Mouse (Mus musculus) liver, embryonic 14.5 days (tissue): Measurements from ENCODE around the gene Sertad1.

ENCODE experiments used
- CTCF ChIP-seq: IDR thresholded peaks from 2 replicates; pipeline ENCODE4 v1.5.1; 2016; ENCODE audit warnings: antibody characterized with exemption, low read depth, control low read depth
- EP300 ChIP-seq: IDR thresholded peaks from 2 replicates; pipeline ENCODE4 v1.6.1; 2016; ENCODE audit warnings: antibody characterized with exemption, low read depth

DNA sequence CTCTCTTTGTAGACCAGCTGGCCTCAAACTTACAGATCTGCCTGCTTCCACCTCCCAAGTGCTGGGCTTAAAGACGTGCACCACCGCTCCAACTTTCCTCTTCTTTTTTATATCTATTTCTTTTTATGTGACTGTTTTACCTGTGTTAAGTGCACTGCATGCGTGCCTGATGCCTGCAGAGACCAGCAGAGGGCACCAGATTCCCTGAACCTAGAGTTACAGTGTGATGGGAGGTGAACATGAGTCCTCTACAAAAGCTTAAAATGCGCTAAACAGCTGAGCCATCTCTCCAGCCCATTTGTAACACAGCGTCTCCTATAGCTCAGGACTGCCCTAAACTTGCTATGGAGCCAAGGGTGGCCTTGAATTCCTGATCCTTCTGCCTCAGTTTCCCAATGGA is 49.2 kb upstream of the Sertad1 start:
- TF ChIP-seq CTCF = peak; percentile 88
- TF ChIP-seq EP300 = no peak
